Mouse (Mus musculus): ENCODE data around the gene Fiz1. TPM values are rescaled to one million over a fixed set of nuclear protein-coding genes. Genes with fewer than 3 reads are reported as not detected.
A peak's percentile ranks its signal among the peaks of the same experiment; 100 is the strongest.
"Not testable (repeated sequence)": the region's sequence is repeated elsewhere in the genome, so short reads cannot be mapped to it uniquely, and the experiment has no call there.

Fiz1 gene
- total RNA-seq, 2 experiments from 2014 or later = 24.9 to 25.3 TPM

- intact Hi-C loops (cut with DNase I) = loop anchor here (5.0 kb wide), 1 partner anchor 104 kb away; no protein-coding TSS in a partner anchor
- DNase-seq (ENCODE audit: low spot score in 2 of 2) = no peak
Observed at GRCm38 (mm10) chr7:5046112-5046511, 31.6 kb upstream of the Fiz1 start.

GRCm38 (mm10) chr7:5044981-5045380 is 30.5 kb upstream of the Fiz1 start:
- no peak for DNase-seq (ENCODE audit: low spot score in 2 of 2)
- intact Hi-C loops (cut with DNase I) = loop anchor here (5.0 kb wide), 1 partner anchor 103 kb away; no protein-coding TSS in a partner anchor

GRCm38 (mm10) chr7:5038940-5039339 is 24.4 kb upstream of the Fiz1 start:
- intact Hi-C loops (cut with DNase I) = no loop called here
- no peak for DNase-seq (ENCODE audit: low spot score in 2 of 2)

GRCm38 (mm10) chr7:5038109-5038732 is 23.7 kb upstream of the Fiz1 start, which contains the start of gene Zfp784:
Gene Zfp784 (minus strand): TSS chr7:5038446.
- intact Hi-C loops (cut with DNase I) = no loop called here

GRCm38 (mm10) chr7:5037467-5037866 is 23.0 kb upstream of the Fiz1 start:
- intact Hi-C loops (cut with DNase I) = no loop called here
- no peak for DNase-seq (ENCODE audit: low spot score in 2 of 2)

More at GRCm38 (mm10) chr7:5038109-5038732, 23.7 kb upstream of the Fiz1 start, which contains the start of gene Zfp784:
- DNase-seq (ENCODE audit: low spot score in 2 of 2) = peak; percentile 89 to 91

GRCm38 (mm10) chr7:5037026-5037425 is 22.5 kb upstream of the Fiz1 start:
- no peak for DNase-seq (ENCODE audit: low spot score in 2 of 2)
- intact Hi-C loops (cut with DNase I) = no loop called here

- intact Hi-C loops (cut with DNase I) = no loop called here
- DNase-seq (ENCODE audit: low spot score in 2 of 2) = no peak
Observed at GRCm38 (mm10) chr7:5036136-5036535, 21.6 kb upstream of the Fiz1 start.

GRCm38 (mm10) chr7:5035628-5036027 is 21.1 kb upstream of the Fiz1 start:
- DNase-seq (ENCODE audit: low spot score in 2 of 2) = no peak
- intact Hi-C loops (cut with DNase I) = no loop called here

GRCm38 (mm10) chr7:5033818-5034217 is 19.3 kb upstream of the Fiz1 start, which contains the start of gene 4632433K11Rik:
Gene 4632433K11Rik (plus strand): TSS chr7:5034118.
- intact Hi-C loops (cut with DNase I) = no loop called here
- DNase-seq (ENCODE audit: low spot score in 2 of 2) = no peak

- no peak for DNase-seq (ENCODE audit: low spot score in 2 of 2)
- intact Hi-C loops (cut with DNase I) = no loop called here
Observed at GRCm38 (mm10) chr7:5031496-5031895, 17.0 kb upstream of the Fiz1 start.

- intact Hi-C loops (cut with DNase I) = no loop called here
Observed at GRCm38 (mm10) chr7:5030554-5031275, 16.2 kb upstream of the Fiz1 start.

GRCm38 (mm10) chr7:5029946-5030345 is 15.4 kb upstream of the Fiz1 start:
- intact Hi-C loops (cut with DNase I) = no loop called here
- DNase-seq (ENCODE audit: low spot score in 2 of 2) = no peak

More at GRCm38 (mm10) chr7:5030554-5031275, 16.2 kb upstream of the Fiz1 start:
- DNase-seq (ENCODE audit: low spot score in 2 of 2) = no peak

- DNase-seq (ENCODE audit: low spot score in 2 of 2) = no peak
- intact Hi-C loops (cut with DNase I) = no loop called here
Observed at GRCm38 (mm10) chr7:5029543-5029942, 15.0 kb upstream of the Fiz1 start.

GRCm38 (mm10) chr7:5021197-5021596 is 6.7 kb upstream of the Fiz1 start:
- DNase-seq (ENCODE audit: low spot score in 2 of 2) = no peak
- intact Hi-C loops (cut with DNase I) = no loop called here

GRCm38 (mm10) chr7:5020685-5021084 is 6.2 kb upstream of the Fiz1 start:
- no peak for DNase-seq (ENCODE audit: low spot score in 2 of 2)
- intact Hi-C loops (cut with DNase I) = no loop called here

GRCm38 (mm10) chr7:5020000-5020681 is 5.6 kb upstream of the Fiz1 start, which contains the start of the genes Zfp865 and Ccdc106:
Gene Zfp865 (plus strand): TSS chr7:5020376.
Gene Ccdc106 (plus strand): TSS chr7:5020553.
- peak; percentile 99 to 100 for DNase-seq (ENCODE audit: low spot score in 2 of 2)
- intact Hi-C loops (cut with DNase I) = loop anchor here (5.0 kb wide), 1 partner anchor 37 kb away; no protein-coding TSS in a partner anchor

- intact Hi-C loops (cut with DNase I) = loop anchor here (5.0 kb wide), 1 partner anchor 38 kb away; no protein-coding TSS in a partner anchor
- not testable (repeated sequence) for DNase-seq (ENCODE audit: low spot score in 2 of 2)
Observed at GRCm38 (mm10) chr7:5019576-5019975, 5.1 kb upstream of the Fiz1 start.

- intact Hi-C loops (cut with DNase I) = loop anchor here (5.0 kb wide), 1 partner anchor 39 kb away; no protein-coding TSS in a partner anchor
- no peak for DNase-seq (ENCODE audit: low spot score in 2 of 2)
Observed at GRCm38 (mm10) chr7:5017931-5018330, 3.4 kb upstream of the Fiz1 start.

GRCm38 (mm10) chr7:5017352-5017751 is 2.9 kb upstream of the Fiz1 start:
- intact Hi-C loops (cut with DNase I) = loop anchor here (5.0 kb wide), 1 partner anchor 40 kb away; no protein-coding TSS in a partner anchor
- DNase-seq (ENCODE audit: low spot score in 2 of 2) = no peak

- DNase-seq (ENCODE audit: low spot score in 2 of 2) = no peak
Observed at GRCm38 (mm10) chr7:5016920-5017319, 2.4 kb upstream of the Fiz1 start.

More at GRCm38 (mm10) chr7:5016920-5017319, 2.4 kb upstream of the Fiz1 start:
- intact Hi-C loops (cut with DNase I) = loop anchor here (5.0 kb wide), 1 partner anchor 40 kb away; no protein-coding TSS in a partner anchor
